Mouse (Mus musculus) gonadal fat pad, adult 2 months (tissue): Measurements from ENCODE around the gene Wdr49. TPM values are rescaled to one million over a fixed set of nuclear protein-coding genes. Genes with fewer than 3 reads are reported as not detected.

Source experiments
- DNase-seq: peaks from one replicate; pipeline ENCODE4 v3.0.0-alpha.2; 2012; ENCODE audit warnings: low read depth
- polyA plus RNA-seq: library from polyadenylated mRNA; depleted of rRNA; stranded (reverse); fragments of >200 nt; gene quantifications from 2 replicates; pipeline ENCODE4 v1.2.3, GENCODE M21; 2012; rRNA removed

Wdr49 gene
- polyA plus RNA-seq, result not detected in 2 replicates

- DNase-seq, result no peak
These were observed at the start of gene Wdr49 for GRCm38 (mm10) chr3:75482056-75482455. Gene Wdr49, minus strand, starts transcription at chr3:75482156.

GRCm38 (mm10) chr3:75531074-75531473, 49.1 kb upstream of the Wdr49 start:
- DNase-seq, result no peak

GRCm38 (mm10) chr3:75522527-75522926, 40.6 kb upstream of the Wdr49 start:
- no peak for DNase-seq

DNA sequence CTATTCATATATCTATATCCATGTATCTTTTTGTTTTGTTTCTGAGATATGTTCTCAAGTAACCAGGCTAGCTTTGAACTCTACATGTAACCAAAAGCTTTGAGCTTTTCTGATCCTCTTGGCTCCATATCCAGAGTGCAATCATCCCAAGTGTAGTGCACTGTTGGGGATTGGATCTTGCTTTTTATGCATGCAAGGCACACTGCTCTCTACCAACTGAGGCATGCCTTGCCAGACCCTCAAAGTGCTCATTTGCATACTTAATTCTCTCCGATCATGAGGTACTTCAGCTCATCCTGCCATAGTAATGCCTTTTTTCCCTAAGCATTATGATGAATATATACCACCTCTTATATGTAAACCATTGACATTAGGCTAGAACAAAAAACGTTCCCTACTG, 39.4 kb upstream of the Wdr49 start:
- DNase-seq, result no peak

DNA sequence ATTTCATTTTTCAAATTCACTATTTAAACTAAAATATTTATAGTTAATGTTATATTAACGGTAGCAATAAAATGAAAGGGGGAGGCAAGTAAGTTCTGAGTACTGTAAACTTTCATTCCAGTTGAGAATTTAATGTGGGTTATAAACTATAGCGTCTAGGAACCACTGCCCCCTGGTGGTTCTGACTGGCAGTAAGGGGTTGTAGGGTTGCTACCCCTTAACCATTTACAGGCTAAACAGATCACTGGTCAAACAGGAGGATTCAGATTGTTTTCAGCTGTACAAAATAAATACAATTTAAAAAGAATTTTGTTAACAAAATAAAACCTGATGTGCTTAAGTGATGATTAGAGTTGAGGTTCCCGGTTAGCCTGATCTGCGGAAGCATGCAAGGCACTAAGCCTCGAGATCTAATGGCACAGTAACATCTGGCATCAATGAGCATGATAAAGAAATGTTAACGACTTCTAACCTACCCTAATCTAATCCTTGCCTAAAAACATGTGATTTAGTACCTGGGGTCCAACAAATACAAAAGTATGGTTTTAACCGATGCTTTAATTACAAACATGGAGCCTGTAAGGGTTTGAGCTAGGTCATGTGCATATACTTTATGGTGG, 35.8 kb upstream of the Wdr49 start:
- no peak for DNase-seq

DNA sequence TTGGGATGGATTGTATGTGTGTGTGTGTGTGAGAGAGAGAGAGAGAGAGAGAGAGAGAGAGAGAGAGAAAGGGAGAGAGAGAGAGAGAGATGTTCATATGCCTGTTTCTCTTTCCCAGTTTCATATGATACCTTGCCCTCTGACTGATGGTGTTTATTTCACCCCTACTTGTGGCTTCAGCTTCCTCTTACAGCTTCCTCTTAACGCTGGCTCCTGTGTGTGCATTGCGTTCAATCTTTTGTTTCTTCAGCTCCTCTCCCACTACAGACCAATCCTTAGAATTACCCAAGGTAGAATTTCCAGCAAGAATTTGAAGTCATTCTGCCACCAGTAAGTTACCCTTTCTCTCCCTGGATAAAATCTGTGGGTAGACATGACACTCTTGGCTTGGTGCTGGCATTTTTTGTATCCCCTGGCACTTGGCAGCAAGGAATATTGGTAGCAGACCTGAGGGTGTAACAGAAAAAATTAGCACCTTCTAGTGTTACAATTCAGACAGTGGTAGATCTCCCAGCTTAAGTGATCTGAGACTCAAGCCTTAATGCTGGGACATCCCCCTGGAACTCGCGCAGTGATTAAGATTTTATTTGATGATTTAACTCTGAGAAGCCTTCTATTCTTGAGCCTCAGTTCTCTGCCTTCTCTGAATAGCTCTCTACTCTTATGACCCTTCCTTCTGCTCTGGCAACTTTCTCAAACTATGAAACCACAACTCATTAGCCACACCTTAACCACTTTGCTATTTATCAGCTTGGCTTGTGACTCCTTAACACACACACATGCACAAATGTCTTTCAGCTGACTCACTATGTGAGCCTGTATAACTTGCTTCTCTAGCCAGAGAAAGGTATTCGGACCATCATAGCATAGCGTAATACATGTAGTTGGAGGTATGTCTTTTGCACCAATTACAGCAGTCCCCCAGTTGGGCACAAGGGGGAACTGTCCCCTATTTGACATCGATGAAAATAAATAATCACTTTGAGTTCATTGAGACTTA, 17.3 kb upstream of the Wdr49 start:
- no peak for DNase-seq

GRCm38 (mm10) chr3:75492913-75493312, 11.0 kb upstream of the Wdr49 start:
- no peak for DNase-seq

DNA sequence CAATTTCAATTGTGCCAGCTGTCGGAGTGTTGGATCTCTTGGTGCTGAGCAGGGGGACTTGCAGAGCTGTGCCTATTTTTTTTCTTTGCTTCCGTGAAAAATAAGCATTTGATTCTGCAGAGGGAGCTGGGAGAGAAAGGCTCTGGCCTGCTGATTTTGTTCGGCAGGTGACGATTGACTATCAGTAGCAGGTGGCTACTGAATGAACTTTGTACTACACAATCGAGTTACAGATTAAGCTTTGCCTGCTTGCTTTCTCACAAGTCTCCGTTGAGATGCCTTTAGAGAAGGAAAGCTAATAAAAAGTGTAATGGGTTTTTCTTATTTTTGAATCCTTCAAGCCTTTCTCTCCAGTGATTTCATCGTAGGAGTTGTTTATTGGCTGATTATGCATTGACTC, 6.8 kb downstream of the Wdr49 start:
- no peak for DNase-seq

DNA sequence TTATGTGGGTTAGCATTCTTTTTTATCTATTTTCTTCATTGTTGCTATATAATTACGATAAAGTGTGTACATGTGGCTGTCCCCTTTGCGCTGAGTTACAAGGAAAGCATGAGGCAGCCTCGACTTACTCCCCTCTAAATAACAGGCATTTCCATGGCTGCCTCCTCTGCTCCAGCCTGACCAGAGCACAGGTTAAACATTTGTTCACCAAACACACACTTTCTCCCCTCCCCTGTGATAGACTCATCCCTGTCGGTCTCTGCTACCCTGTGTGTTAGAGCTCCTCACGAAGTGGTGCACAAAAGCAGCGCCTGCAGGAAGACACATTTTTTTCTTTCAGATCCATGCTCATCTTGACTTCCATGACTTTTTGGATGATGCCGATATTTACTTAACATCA, 7.3 kb downstream of the Wdr49 start:
- DNase-seq, result no peak

- DNase-seq, result no peak
These were observed 13.8 kb downstream of the Wdr49 start for GRCm38 (mm10) chr3:75468154-75468553.

GRCm38 (mm10) chr3:75430564-75431181, 51.3 kb downstream of the Wdr49 start:
- DNase-seq, result no peak

GRCm38 (mm10) chr3:75395918-75396317, 86.0 kb downstream of the Wdr49 start:
- DNase-seq, result no peak

- no peak for DNase-seq
These were observed 86.6 kb downstream of the Wdr49 start for GRCm38 (mm10) chr3:75395121-75395895.

- no peak for DNase-seq
These were observed 87.5 kb downstream of the Wdr49 start for GRCm38 (mm10) chr3:75394487-75394886.

- DNase-seq, result no peak
These were observed 100.2 kb downstream of the Wdr49 start for GRCm38 (mm10) chr3:75381776-75382175.

DNA sequence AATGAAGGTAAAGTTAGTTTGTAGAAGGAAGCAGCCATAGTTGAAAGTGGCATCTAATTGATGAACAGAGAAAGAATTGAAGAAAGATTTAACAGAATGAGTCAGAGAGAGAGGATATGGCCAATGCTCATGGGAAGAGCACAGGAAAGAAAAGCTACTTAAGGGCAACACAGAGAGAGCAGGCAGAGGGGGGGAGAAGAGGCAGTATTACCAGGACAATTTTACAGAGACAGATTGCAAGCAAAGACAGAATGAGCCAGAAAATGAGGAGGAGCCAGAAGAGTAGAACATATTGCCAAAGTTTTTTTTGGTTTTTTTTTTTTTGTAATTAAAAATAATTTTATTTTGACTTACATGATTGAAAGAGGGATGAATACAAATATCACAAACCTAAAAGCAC, 128.0 kb downstream of the Wdr49 start:
- DNase-seq, result no peak

GRCm38 (mm10) chr3:75337196-75337595, 144.8 kb downstream of the Wdr49 start:
- DNase-seq, result no peak

DNA sequence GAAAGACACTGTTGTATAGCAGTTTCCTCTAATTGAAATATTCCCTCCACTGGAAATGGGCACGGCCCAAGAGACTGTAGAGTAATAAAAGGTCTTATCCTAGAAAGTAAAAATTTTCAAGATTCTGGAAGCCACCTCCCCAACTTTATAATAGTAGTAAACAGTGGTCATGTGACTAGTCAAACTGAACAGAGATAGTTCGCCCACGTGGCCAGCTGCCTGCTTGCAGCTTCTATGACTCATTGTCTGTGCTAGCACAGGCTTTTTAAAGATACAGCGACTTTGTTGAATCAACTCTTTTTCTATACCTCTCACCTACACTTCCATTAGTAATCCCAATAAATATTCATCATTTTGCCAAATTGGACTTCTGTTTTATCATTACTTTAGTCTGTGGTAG, 161.0 kb downstream of the Wdr49 start:
- DNase-seq, result no peak

DNA sequence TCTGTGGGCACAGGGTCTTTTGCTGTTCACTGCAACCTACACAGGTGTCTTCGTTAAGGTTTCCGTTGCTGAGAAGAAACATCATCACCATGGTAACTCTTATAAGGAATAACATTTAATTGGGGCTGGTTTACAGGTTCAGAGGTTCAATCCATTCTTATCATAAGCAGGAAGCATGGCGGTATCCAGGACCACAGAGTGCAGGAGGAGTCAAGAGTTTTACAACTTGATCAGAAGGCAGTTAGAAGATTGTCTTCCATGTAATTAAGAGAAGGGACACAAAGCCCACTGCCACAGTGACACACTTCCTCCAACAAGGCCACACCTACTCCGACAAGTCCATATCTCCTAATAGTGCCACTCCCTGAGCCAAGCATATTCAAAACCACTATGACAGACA, 173.1 kb downstream of the Wdr49 start:
- no peak for DNase-seq

DNA sequence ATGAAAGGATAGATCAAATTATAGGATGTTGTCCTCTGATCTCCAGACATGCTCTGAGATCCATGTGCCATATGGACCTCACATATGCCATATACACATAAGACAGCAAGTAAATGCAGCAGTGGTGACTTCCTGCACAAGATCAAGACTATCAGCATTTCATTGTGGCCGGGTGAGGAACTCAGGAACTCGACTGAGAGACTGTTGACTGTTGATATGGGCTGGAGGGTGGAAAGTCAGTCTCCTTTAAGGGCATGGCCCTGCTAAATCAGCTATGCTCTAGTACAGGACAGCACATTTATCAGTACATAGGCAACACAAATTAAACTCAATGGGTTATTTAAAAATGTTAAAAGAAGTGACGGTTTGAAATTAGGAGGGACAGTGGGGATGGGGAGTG, 173.7 kb downstream of the Wdr49 start:
- DNase-seq, result no peak

- no peak for DNase-seq
These were observed 176.4 kb downstream of the Wdr49 start for GRCm38 (mm10) chr3:75305584-75305983.

- no peak for DNase-seq
These were observed 177.3 kb downstream of the Wdr49 start for GRCm38 (mm10) chr3:75304621-75305020.
